Mouse (Mus musculus) erythroid progenitor cell, adult 5-6 weeks (primary cell): Measurements from ENCODE around the gene Krt78. TPM values are rescaled to one million over a fixed set of nuclear protein-coding genes. Genes with fewer than 3 reads are reported as not detected.

ENCODE experiments used
- ATAC-seq: replicated peaks from 2 replicates; pipeline ENCODE4 v1.8.0; 2016; ENCODE audit warnings: moderate number of reproducible peaks, mild to moderate bottlenecking, moderate TSS enrichment, inconsistent platforms; ENCODE audit not compliant: poor library complexity, low FRiP score, severe bottlenecking
- total RNA-seq, 2 experiments: library from RNA; stranded (forward) in 1 of 2; stranded (reverse) in 1 of 2; fragments of 150-400 nt in 1 of 2; fragments of 186-747, 209-891 nt in 1 of 2; gene quantifications; 2 replicates each; pipeline versions ENCODE4 v1.2.3 to v1.2.4; 2015 to 2017; ENCODE audit warnings: low replicate concordance in 2 of 2

Gene Krt78
- total RNA-seq, 2 experiments from 2014 or later, result not detected

DNA sequence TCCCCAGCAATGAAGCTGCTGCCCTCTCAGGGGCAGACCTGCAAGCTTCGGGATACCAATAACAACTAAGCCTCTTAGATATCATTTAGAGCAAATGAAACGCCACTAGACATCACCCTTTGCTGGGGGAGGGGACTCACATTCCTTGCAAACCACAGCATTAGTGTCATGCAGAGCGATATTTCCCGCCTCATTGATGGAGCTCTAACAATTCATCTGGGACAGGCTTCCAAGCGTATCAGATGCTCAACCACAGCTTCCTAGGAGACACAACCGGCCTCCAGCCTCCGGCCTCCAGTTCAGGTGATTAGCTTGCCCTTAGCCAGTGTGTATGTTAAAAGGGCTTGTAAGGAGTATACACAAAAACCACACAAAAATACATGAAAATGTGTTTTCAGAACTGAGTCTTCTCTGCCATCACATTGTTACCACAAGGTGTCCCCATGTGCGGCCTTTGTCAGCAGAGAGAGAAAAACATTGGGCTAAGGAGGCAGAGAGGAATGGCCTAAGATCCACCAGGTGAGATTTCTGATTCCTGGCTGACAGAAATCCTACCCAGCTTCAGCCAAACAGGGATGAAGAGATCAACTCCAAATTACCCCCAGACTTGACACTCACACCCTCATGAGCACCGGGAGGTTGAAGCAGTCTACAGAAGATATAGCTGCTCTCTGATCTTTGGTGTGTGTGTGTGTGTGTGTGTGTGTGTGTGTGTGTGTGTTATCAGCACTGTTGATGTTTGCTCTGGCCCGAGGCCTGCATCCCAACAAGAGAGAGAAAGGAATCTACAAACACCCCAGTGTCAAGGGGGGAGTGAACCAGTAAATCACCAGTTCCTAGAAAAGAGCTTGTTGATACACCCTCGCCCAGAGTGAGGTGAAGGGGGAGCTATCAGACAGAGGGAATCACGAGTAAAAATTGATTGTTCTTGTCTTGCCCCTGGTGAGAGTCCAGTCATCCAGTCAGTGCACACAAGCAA is 51.6 kb downstream of the Krt78 start:
- ATAC-seq, result no peak

Other genes starting within 250 kb of the Krt78 start
- not detected in 2 replicates for gene Krt5, start 241.4 kb downstream of the Krt78 start, total RNA-seq (2015; ENCODE audit: low replicate concordance)
- not detected in 2 replicates for gene Krt5, start 241.4 kb downstream of the Krt78 start, total RNA-seq (2017; ENCODE audit: low replicate concordance)
- not detected in 2 replicates for gene Krt71, start 211.2 kb downstream of the Krt78 start, total RNA-seq (2015; ENCODE audit: low replicate concordance)
- gene Krt71, start 211.2 kb downstream of the Krt78 start, total RNA-seq (2017; ENCODE audit: low replicate concordance), result not detected in 2 replicates
- gene Krt72, start 167.8 kb downstream of the Krt78 start, total RNA-seq (2015; ENCODE audit: low replicate concordance), result not detected in 2 replicates
- not detected in 2 replicates for gene Krt72, start 167.8 kb downstream of the Krt78 start, total RNA-seq (2017; ENCODE audit: low replicate concordance)
- gene Krt73, start 151.9 kb downstream of the Krt78 start, total RNA-seq (2015; ENCODE audit: low replicate concordance), result not detected in 2 replicates
- not detected in 2 replicates for gene Krt73, start 151.9 kb downstream of the Krt78 start, total RNA-seq (2017; ENCODE audit: low replicate concordance)
- not detected in 2 replicates for gene Krt2, start 136.1 kb downstream of the Krt78 start, total RNA-seq (2015; ENCODE audit: low replicate concordance)
- gene Krt2, start 136.1 kb downstream of the Krt78 start, total RNA-seq (2017; ENCODE audit: low replicate concordance), result not detected in 2 replicates
- gene Krt1, start 103.5 kb downstream of the Krt78 start, total RNA-seq (2015; ENCODE audit: low replicate concordance), result not detected in 2 replicates
- not detected in 2 replicates for gene Krt1, start 103.5 kb downstream of the Krt78 start, total RNA-seq (2017; ENCODE audit: low replicate concordance)
- not detected in 2 replicates for gene Krt77, start 84.6 kb downstream of the Krt78 start, total RNA-seq (2015; ENCODE audit: low replicate concordance)
- gene Krt77, start 84.6 kb downstream of the Krt78 start, total RNA-seq (2017; ENCODE audit: low replicate concordance), result not detected in 2 replicates
- gene Krt76, start 61.4 kb downstream of the Krt78 start, total RNA-seq (2015; ENCODE audit: low replicate concordance), result not detected in 2 replicates
- not detected in 2 replicates for gene Krt76, start 61.4 kb downstream of the Krt78 start, total RNA-seq (2017; ENCODE audit: low replicate concordance)
- not detected in 2 replicates for gene Krt4, start 29.6 kb downstream of the Krt78 start, total RNA-seq (2015; ENCODE audit: low replicate concordance)
- not detected in 2 replicates for gene Krt4, start 29.6 kb downstream of the Krt78 start, total RNA-seq (2017; ENCODE audit: low replicate concordance)
- not detected in 2 replicates for gene Krt79, start 14.0 kb downstream of the Krt78 start, total RNA-seq (2015; ENCODE audit: low replicate concordance)
- gene Krt79, start 14.0 kb downstream of the Krt78 start, total RNA-seq (2017; ENCODE audit: low replicate concordance), result not detected in 2 replicates
- not detected in 2 replicates for gene Krt8, start 50.2 kb upstream of the Krt78 start, total RNA-seq (2015; ENCODE audit: low replicate concordance)
- gene Krt8, start 50.2 kb upstream of the Krt78 start, total RNA-seq (2017; ENCODE audit: low replicate concordance), result not detected in 2 replicates
- 1.7 TPM in 1 of 2 replicates, not detected in the other for gene Krt18, start 73.9 kb upstream of the Krt78 start, total RNA-seq (2015; ENCODE audit: low replicate concordance)
- gene Krt18, start 73.9 kb upstream of the Krt78 start, total RNA-seq (2017; ENCODE audit: low replicate concordance), result 0.26 TPM in 1 of 2 replicates, not detected in the other
- gene Eif4b, start 119.5 kb upstream of the Krt78 start, total RNA-seq (2015; ENCODE audit: low replicate concordance), result 34.2 and 49.9 TPM in 2 replicates
- 89.8 and 92.8 TPM in 2 replicates for gene Eif4b, start 119.5 kb upstream of the Krt78 start, total RNA-seq (2017; ENCODE audit: low replicate concordance)
- 0.36 TPM in 1 of 2 replicates, not detected in the other for gene Tns2, start 146.1 kb upstream of the Krt78 start, total RNA-seq (2015; ENCODE audit: low replicate concordance)
- gene Tns2, start 146.1 kb upstream of the Krt78 start, total RNA-seq (2017; ENCODE audit: low replicate concordance), result not detected in 2 replicates
- 2.5 and 5.4 TPM in 2 replicates for gene Spryd3, start 181.9 kb upstream of the Krt78 start, total RNA-seq (2015; ENCODE audit: low replicate concordance)
- 2.3 and 16.0 TPM in 2 replicates for gene Spryd3, start 181.9 kb upstream of the Krt78 start, total RNA-seq (2017; ENCODE audit: low replicate concordance)
- gene Igfbp6, start 190.1 kb upstream of the Krt78 start, total RNA-seq (2015; ENCODE audit: low replicate concordance), result not detected in 2 replicates
- not detected in 2 replicates for gene Igfbp6, start 190.1 kb upstream of the Krt78 start, total RNA-seq (2017; ENCODE audit: low replicate concordance)
- 1.1 and 5.0 TPM in 2 replicates for gene Soat2, start 196.2 kb upstream of the Krt78 start, total RNA-seq (2015; ENCODE audit: low replicate concordance)
- 1.0 and 1.7 TPM in 2 replicates for gene Soat2, start 196.2 kb upstream of the Krt78 start, total RNA-seq (2017; ENCODE audit: low replicate concordance)
- gene Zfp740, start 249.0 kb upstream of the Krt78 start, total RNA-seq (2015; ENCODE audit: low replicate concordance), result 25.2 and 33.5 TPM in 2 replicates
- 30.5 and 52.6 TPM in 2 replicates for gene Zfp740, start 249.0 kb upstream of the Krt78 start, total RNA-seq (2017; ENCODE audit: low replicate concordance)